Mouse (Mus musculus) hindbrain, embryonic 10.5 days (tissue): ENCODE measurements around the gene Rpp30. TPM values are rescaled to one million over a fixed set of nuclear protein-coding genes. Genes with fewer than 3 reads are reported as not detected.
A peak's percentile ranks its signal among the peaks of the same experiment; 100 is the strongest.

ENCODE experiments used
- DNase-seq: peaks from one replicate; pipeline ENCODE4 v3.0.0-alpha.2; 2017; ENCODE audit warnings: low spot score
- H3K27ac ChIP-seq: fragments of 300-500 bp; sonication (generic); 2 replicates; pipeline ENCODE4 v1.5.1; 2016; ENCODE audit warnings: mild to moderate bottlenecking, moderate library complexity
- H3K27me3 ChIP-seq: fragments of 300-500 bp; sonication (generic); 2 replicates; pipeline ENCODE4 v1.6.1; 2016; ENCODE audit warnings: mild to moderate bottlenecking; ENCODE audit not compliant: poor library complexity, insufficient read depth, severe bottlenecking
- H3K36me3 ChIP-seq: fragments of 300-500 bp; sonication (generic); 2 replicates; pipeline ENCODE4 v1.6.1; 2016; ENCODE audit warnings: mild to moderate bottlenecking, moderate library complexity
- H3K4me1 ChIP-seq: fragments of 300-500 bp; sonication (generic); replicated peaks from 2 replicates; pipeline ENCODE4 v1.6.1; 2016; ENCODE audit warnings: mild to moderate bottlenecking
- H3K4me3 ChIP-seq: fragments of 300-500 bp; sonication (generic); 2 replicates; pipeline ENCODE4 v1.5.1; 2016; ENCODE audit warnings: mild to moderate bottlenecking, moderate library complexity
- H3K9me3 ChIP-seq: fragments of 300-500 bp; sonication (generic); 2 replicates; pipeline ENCODE4 v1.6.1; 2016; ENCODE audit warnings: mild to moderate bottlenecking, moderate library complexity
- WGBS: fragments of 180-500 bp; shearing (Covaris S2); methylation state at CpG from one replicate; pipeline ENCODE4 v1.1.7; 2016; 5-methylcytosine and 5-hydroxymethylcytosine counted together
- polyA plus RNA-seq: library from polyadenylated mRNA; unstranded; fragments of >200 nt; fragmentation: Nextera tagmentation; extraction: Ambion mirVana; gene quantifications from 2 replicates; pipeline ENCODE4 v1.2.1, GENCODE M21; 2016

Rpp30 gene
- 113 and 121 TPM in 2 replicates for polyA plus RNA-seq

DNA sequence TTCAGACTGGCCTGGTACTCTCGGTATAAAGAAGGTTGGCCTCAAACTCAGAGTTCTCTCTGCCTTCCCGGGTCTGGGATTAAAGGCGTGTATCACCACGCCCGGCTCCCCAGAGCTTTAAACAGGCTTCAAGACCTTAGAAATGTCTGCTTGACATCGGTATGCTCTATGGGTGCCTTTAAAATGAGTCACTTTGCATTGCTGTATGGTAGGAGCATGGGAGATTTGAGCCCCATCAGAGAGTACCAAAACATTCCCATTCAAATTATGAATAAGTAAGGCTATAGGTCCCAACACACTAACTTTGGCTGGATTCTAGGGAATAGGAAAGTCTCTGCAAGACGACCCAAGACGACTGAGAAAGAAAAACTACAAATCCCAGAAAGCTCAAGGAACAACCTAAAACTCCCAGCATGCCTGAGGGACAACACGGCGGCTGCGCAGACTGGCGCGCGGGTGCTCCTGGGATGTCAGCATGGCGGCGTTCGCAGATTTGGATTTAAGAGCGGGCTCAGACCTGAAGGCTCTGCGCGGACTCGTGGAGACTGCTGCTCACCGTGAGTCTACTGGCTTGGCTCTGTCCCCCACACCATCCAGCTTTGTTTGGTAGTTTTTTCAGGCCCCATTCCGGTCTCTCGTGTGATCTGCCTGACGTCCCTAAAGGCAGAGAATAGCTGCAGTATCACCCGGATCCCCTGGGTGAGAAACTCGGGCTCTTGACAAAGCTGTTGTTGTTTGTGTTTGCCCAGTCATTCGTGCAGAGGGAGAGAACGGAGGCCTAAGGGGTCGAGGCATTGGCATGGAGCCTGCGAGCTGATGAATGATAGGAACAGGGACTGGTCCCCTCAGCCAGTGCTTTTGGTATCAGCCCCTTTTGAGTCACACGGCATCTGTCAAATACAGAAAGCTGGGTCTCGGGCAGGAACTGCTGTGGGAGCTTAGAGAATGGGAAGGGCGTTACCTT, at the start of gene Rpp30:
Gene Rpp30 (plus strand): TSS at position 455 of the 964 bp plus-strand sequence.
- Histone ChIP-seq H3K36me3 (peaks cover 21% of the 10 kb centered on the region), H3K27ac (peak within 1 kb of the TSS; percentile 88), H3K4me1 (peaks cover 12% of the 10 kb centered on the region), H3K27me3 (no peaks in the 10 kb centered on the region), H3K9me3 (no peaks in the 10 kb centered on the region), H3K4me3 (peak within 1 kb of the TSS; percentile 83)
- WGBS = 2% methylated on average over 34 of the region's 34 CpGs
- peak; percentile 86 for DNase-seq

DNA sequence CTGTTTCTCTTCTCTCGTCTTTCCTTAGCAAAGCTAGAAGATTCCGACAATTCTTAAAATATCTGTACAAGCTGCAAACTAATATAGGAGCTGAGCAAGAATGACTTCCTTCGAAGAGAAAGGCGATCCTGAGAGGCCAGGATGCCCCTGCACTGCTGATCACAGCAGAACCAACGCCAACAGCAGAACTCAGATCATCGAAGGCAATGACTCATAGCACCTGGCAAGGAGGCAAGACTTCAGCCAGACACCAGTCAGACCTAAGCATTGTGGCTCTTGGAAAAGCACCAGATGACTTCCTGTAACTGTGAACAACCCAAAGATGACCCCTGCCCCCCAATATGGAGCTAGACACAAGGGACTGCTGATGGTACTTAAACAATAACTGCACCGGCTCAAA, 37.5 kb upstream of the Rpp30 start:
- no peak for DNase-seq
- Histone ChIP-seq H3K9me3 (no peaks in the 10 kb centered on the region), H3K4me1 (no peaks in the 10 kb centered on the region), H3K4me3 (no peak overlapping the region), H3K36me3 (no peaks in the 10 kb centered on the region), H3K27me3 (no peaks in the 10 kb centered on the region), H3K27ac (no peak overlapping the region)
- 89% methylated on average over 7 of the region's 7 CpGs for WGBS

DNA sequence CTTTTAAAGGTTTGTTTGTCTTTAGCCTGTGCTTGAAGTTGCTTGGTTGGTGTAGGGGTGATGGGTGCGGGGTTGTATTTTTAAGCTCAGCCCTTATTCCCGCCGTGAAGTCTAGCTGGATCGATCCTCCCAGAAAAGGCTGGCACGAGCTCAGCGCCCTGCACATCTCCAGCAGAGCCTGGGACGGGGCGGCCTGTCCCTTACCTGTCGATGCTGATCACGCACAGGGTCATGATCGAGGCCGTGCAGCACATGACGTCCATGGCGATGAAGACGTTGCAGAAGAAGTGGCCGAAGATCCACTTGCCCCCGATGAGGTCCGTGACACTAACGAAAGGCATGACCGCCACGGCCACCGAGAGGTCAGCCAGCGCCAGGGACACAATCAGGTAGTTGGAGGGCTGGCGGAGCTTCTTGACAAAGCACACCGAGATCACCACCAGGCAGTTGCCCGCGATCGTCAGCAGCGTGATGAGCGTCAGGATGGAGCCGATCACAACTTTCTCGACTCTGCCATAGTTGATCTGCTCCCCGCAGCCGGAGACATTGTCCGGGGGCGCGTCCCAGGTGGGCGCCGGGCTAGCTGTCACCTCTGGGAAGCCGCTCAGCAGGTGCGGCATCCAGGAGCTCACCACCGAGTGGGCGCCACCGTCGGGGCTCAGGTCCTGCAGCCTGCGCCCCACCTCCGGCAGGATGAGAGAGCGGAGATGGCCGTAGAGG, 26.9 kb upstream of the Rpp30 start:
- Histone ChIP-seq H3K27me3 (peaks cover 55% of the 10 kb centered on the region), H3K4me1 (peaks cover 9% of the 10 kb centered on the region), H3K36me3 (no peaks in the 10 kb centered on the region), H3K27ac (peak overlapping the region; percentile 76; the same call in 1 of the 2 replicates), H3K9me3 (no peaks in the 10 kb centered on the region), H3K4me3 (peak overlapping the region; percentile 66)
- 8% methylated on average over 49 of the region's 49 CpGs for WGBS
- no peak for DNase-seq

DNA sequence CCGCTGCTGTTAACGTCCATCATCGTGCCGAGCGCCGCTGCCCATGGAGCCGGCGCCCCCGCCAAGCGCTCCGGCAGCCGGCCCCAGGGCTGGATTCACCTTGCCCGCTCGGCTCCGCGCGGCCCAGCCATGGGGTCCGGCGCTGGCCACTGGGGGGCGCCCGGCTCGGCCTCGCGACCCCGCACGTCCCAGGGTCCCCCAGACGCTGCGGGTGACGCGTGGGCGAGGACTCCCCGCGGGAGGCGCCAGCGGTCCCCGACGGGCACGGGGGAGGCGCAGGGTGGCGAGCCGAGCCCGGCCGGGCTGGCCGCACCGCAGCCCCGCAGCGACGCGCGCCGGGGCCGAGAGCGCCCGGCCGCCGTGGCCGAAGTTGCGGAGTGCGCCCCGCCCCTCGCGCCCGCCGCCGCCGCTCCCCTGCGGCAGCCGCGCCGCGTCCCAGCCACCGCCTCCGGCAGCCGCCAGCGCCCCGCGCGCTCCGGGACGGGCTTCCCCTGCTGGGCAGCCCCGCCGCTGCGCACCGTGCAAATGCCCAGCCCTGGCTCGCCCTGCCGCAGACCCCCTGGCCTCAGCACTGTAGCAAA, 26.2 kb upstream of the Rpp30 start, which contains the start of gene Htr7:
Gene Htr7 (minus strand): TSS at position 277 of the 581 bp plus-strand sequence.
- H3K4me1 ChIP-seq = peaks cover 9% of the 10 kb centered on the region
- under 1% methylated on average over 84 of the region's 86 CpGs for WGBS
- no peaks in the 10 kb centered on the region for H3K9me3 ChIP-seq
- DNase-seq = peak; percentile 68
- H3K27me3 ChIP-seq = peaks cover 55% of the 10 kb centered on the region
- H3K27ac ChIP-seq = peak within 1 kb of the TSS; percentile 76
- peak within 1 kb of the TSS; percentile 66 for H3K4me3 ChIP-seq
- no peaks in the 10 kb centered on the region for H3K36me3 ChIP-seq

DNA sequence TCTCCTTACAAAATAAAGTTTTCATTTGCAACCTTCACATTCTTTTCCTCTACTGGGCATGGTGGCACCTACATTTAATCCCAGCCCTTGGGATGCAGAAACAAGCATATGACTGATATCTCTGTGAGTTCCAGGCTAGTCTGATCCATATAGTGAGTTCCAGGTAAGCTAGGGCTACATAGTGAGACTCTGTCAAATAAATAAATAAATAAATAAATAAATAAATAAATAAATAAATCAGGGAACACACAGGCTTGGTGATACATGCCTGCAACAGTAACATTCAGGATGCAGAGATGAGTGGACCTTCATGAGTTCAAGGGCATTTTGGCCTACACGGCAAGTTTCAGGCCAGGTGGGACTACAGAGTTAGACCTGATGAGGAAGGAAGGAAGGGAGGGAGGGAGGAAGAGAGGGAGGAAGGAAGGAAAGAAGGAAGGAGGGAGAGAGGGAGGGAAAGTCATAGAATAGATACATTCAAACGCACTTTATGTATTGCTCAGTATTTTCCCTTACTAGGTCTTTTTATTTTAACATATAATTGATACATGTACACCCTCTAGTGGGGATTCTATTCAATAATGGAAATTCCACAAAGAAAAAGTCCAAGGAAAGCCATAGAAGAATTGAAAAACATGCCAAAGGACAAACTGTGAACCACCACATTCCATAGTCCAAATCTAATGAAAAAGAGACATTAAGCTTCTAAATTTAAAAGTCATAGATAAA, 20.6 kb upstream of the Rpp30 start:
- DNase-seq = no peak
- no peaks in the 10 kb centered on the region for H3K9me3 ChIP-seq
- no peak overlapping the region for H3K27ac ChIP-seq
- no peaks in the 10 kb centered on the region for H3K4me1 ChIP-seq
- peaks cover 19% of the 10 kb centered on the region for H3K27me3 ChIP-seq
- no peak overlapping the region for H3K4me3 ChIP-seq
- H3K36me3 ChIP-seq = no peaks in the 10 kb centered on the region
- WGBS = 84% methylated on average over 2 of the region's 2 CpGs

DNA sequence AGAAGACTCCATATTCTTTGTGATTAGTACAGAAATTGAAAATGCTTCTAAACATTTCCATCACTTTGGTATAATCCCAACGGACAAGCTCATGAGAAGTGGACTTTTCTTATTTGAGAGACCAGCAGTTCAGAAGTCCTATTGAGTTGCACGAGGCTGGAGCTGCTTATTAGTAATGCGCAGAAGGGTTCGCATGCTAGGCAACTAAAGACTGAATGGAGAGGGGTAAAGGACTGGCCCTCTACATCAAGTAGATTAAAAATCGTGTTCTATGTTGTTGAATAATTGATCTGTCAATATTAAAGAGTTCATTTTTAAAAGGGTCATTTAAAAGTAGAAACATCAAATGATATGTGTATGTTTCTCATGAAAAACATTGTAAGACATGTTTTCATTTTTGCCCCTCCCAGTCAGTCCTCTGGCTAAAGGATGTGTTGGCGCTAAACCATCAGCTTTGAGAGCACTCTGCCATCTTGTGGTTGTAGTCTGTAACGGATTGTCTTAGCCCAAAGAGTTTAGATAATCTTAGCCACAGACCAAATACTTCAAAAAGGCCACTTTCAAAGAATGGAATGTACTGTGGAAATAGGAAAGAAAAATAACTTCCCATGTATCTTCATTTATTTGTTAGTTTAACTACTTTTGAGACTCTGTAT, 782 bp upstream of the Rpp30 start:
- no peaks in the 10 kb centered on the region for H3K27me3 ChIP-seq
- peak overlapping the region; percentile 88 for H3K27ac ChIP-seq
- no peaks in the 10 kb centered on the region for H3K9me3 ChIP-seq
- H3K4me3 ChIP-seq = peak overlapping the region; percentile 83
- peak; percentile 38 for DNase-seq
- WGBS = 46% methylated on average over 7 of the region's 7 CpGs
- peaks cover 12% of the 10 kb centered on the region for H3K36me3 ChIP-seq
- H3K4me1 ChIP-seq = peaks cover 12% of the 10 kb centered on the region

DNA sequence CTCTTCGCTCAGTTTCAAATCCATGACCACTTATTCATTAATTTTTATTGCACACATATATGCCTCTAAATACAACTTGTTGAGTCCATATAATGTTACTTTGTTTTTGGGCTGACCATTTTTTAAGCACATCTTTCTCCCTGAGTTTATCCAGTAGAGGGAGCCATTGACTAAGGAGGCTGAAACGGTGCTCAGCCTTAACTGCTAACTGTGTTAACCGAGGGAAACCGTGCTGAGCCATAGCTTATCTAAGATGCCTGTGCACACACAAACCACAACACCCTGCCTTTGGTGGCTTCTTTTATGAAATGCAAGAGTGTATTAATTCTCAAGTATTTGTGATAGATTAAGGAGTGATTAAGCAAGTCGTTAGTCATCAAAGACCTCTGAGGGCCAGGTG, 7.3 kb downstream of the Rpp30 start:
- Histone ChIP-seq H3K27me3 (no peaks in the 10 kb centered on the region), H3K4me3 (no peak overlapping the region), H3K36me3 (peaks cover 85% of the 10 kb centered on the region), H3K4me1 (no peaks in the 10 kb centered on the region), H3K27ac (no peak overlapping the region), H3K9me3 (no peaks in the 10 kb centered on the region)
- DNase-seq = no peak
- WGBS = 65% methylated on average over 5 of the region's 5 CpGs

DNA sequence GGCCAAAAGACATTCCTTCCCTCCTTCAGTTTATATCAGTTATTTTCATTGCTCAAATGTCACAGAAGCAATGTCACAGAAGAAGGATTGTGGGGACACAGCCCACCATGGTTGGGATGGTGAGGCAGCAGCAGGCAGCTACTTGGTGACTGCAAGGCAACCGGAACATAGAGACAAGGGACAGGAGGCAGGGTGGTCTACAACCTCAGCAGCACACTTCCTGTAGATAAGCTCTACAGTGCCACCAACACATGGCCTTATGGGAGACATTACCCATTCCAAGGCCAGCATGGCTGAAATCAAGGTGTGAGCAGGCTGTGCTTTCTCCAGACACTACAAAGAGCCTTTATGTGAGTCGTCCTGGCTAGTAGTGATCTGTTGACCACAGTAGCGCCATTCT, 13.7 kb downstream of the Rpp30 start:
- Histone ChIP-seq H3K27me3 (no peaks in the 10 kb centered on the region), H3K9me3 (no peaks in the 10 kb centered on the region), H3K27ac (no peak overlapping the region), H3K4me1 (no peaks in the 10 kb centered on the region), H3K4me3 (no peak overlapping the region), H3K36me3 (peaks cover 89% of the 10 kb centered on the region)
- no peak for DNase-seq
- 94% methylated on average over 3 of the region's 3 CpGs for whole genome bisulfite sequencing

DNA sequence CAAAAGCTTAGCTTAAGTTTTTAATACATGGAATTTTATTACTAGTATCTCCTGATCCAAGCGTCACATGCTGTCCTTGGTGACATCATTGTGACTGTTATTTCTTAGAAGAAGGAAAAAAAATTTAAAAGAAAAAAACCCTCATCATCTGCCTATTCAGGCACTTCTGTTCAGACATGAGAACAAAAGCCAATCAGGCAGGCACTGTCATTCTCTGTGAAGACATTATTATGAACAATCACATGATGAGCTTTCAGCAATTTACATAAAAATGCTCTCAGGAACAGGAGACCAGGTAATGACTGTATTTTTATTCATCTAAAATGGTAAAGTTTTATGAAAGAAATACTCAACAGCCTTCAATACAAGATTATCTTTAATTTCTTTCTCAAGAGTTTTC, 14.7 kb downstream of the Rpp30 start:
- Histone ChIP-seq H3K27me3 (no peaks in the 10 kb centered on the region), H3K4me1 (no peaks in the 10 kb centered on the region), H3K4me3 (no peak overlapping the region), H3K27ac (no peak overlapping the region), H3K9me3 (no peaks in the 10 kb centered on the region), H3K36me3 (peaks cover 90% of the 10 kb centered on the region)
- 100% methylated on average over 1 of the region's 1 CpGs for WGBS
- DNase-seq = no peak

DNA sequence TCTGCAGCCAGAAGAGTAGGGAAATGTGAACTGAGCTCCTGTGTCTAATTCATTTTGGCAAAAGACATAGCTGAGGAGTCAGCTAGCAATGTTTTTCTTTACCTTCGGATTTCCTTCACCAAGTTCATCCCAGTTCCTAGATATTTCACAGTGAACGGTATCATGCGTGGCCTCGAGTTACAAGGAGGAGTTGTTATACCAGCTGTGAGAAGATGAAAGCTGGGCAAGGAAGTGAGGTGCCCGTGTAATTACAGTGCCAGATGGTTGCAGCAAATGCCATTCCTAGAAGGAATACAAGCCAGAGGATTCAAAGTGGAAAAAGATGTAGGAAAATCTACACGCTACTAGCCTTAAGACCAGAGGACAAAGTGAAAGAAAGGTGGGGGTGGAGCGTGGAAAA, 15.4 kb downstream of the Rpp30 start:
- Histone ChIP-seq H3K36me3 (peaks cover 91% of the 10 kb centered on the region), H3K9me3 (no peaks in the 10 kb centered on the region), H3K4me3 (no peak overlapping the region), H3K27ac (no peak overlapping the region), H3K27me3 (no peaks in the 10 kb centered on the region), H3K4me1 (no peaks in the 10 kb centered on the region)
- DNase-seq = no peak
- WGBS = 93% methylated on average over 7 of the region's 7 CpGs

DNA sequence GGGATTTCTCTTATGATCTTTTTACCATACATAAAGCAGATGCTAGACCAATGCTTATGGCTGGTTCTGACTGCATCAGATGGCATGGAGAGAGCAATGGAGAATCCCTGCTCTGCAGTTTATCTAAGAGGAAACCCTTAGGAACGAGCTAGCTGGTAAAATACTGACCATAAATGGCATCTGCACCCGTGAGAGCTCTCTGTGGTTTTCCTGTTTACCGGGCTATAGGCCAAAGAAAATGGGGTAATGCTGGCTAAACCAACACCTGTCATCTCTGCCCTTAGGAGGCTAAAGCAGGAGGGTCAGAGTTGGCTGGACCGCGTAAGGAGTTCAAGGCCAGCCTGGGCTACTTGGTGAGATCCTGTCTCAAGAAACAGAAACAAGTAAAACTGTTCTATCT, 20.4 kb downstream of the Rpp30 start:
- DNase-seq = no peak
- 88% methylated on average over 5 of the region's 5 CpGs for WGBS
- H3K27me3 ChIP-seq = peaks cover 8% of the 10 kb centered on the region; the same call in 1 of the 2 replicates
- no peaks in the 10 kb centered on the region for H3K9me3 ChIP-seq
- peaks cover 65% of the 10 kb centered on the region for H3K36me3 ChIP-seq
- no peaks in the 10 kb centered on the region for H3K4me1 ChIP-seq
- no peak overlapping the region for H3K4me3 ChIP-seq
- H3K27ac ChIP-seq = no peak overlapping the region
